Mouse (Mus musculus): ENCODE measurements at regions not wholly inside any gene's neighbourhood (a gene's known extent, or its start where the extent isn't known, plus 50 kb on each side); places are given as distances from the start of the nearest gene placed in this dataset.
"Not testable (repeated sequence)": the region's sequence is repeated elsewhere in the genome, so short reads cannot be mapped to it uniquely, and the experiment has no call there.

DNA sequence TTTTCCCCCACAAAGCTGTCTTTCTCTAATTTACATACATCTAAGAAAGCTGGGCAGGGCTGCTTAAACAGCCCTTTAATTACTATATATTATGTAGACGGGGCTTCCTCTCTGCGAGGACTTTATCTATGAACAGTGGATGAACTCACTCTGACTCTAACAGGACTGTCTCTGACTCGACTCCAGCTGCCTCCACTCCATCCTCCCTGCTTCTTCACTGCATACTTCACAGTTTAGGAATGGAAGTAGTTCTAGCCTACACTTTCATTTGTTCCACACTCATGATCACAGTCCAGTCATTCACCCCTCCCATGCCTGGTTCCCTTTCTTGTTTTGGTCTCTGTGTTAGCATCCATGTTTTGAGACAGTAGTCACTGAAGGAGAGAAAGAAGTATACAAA lies 231.6 kb downstream of the Wdr20rt start:
- Histone ChIP-seq H3K4me3 (ENCODE audit: insufficient read depth, low read length) (no peak overlapping the region), H3K27ac (ENCODE audit: insufficient read depth, low read length) (no peak overlapping the region), H3K4me1 (ENCODE audit: control insufficient read depth, insufficient read depth, low read length) (no peaks in the 10 kb centered on the region)
- TF ChIP-seq POLR2A (IDR thresholded peaks at IDR 0.05; ENCODE audit: extremely low read depth, insufficient read depth, low read length) = no peak
- no peak for TF ChIP-seq CTCF (IDR thresholded peaks at IDR 0.05; ENCODE audit: extremely low read depth, insufficient read depth, low read length)

DNA sequence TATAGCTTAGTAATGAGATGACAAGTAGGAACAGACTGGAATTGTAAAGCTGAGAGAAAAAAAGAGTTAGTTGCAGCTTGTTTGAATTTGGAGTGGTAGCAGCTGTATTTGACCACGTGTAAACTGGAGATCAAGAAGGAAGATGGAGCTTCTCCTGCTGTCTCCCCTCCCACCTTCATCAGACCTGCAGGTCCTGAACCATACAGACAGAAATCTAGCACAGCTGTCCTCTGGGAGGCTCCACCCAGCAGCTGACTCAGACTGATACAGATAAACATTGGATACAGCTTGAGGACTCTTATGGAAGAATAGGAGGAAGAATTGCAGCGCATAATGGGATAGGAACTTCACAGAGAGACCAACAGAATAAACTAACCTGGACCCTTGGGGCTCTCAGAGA lies 238.9 kb downstream of the Wdr20rt start:
- Histone ChIP-seq H3K4me1 (ENCODE audit: control insufficient read depth, insufficient read depth, low read length) (no peaks in the 10 kb centered on the region), H3K27ac (ENCODE audit: insufficient read depth, low read length) (no peak overlapping the region), H3K4me3 (ENCODE audit: insufficient read depth, low read length) (no peak overlapping the region)
- TF ChIP-seq POLR2A (IDR thresholded peaks at IDR 0.05; ENCODE audit: extremely low read depth, insufficient read depth, low read length) = no peak
- TF ChIP-seq CTCF (IDR thresholded peaks at IDR 0.05; ENCODE audit: extremely low read depth, insufficient read depth, low read length) = no peak

DNA sequence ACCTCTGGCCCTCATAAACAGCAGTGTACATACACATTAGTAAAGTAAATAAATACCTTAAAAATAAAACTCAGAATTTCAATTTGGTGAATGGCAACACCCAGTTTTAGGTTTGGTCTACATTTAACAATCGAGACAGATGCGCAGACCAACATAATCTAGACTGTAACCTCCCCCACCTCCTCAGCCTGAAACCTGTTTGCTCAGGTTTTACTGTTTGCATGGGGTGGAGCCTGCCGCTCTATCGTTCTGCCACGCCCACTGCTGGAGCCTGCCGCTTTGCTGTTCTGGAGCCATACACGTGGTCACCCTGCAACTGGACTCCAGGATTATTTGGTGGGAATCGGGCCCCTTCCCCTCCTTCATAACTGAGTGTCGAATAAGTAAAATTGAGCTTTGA lies 253.4 kb downstream of the Wdr20rt start:
- H3K4me1 ChIP-seq (ENCODE audit: control insufficient read depth, insufficient read depth, low read length); H3K27ac ChIP-seq (ENCODE audit: insufficient read depth, low read length); H3K4me3 ChIP-seq (ENCODE audit: insufficient read depth, low read length): not testable (repeated sequence)

DNA sequence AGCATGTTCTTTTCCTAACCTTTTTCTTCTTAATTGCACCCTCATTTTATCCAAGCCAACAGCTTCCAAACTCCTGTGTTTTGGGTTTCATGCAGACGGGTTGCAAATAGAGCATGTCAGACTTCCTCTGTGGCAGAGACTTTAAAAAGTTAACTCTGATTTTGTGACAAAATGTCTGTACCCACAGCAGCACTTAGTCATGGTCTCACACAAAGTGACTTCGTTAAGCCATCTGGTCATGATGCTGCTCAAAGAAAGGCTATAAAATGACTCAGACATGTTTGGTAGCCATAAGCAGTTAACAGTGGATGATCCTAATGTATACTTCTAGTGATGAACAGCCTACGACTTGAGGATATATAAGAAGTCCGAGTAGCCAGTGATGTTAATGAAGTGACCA lies 255.5 kb downstream of the Wdr20rt start:
- TF ChIP-seq CTCF (IDR thresholded peaks at IDR 0.05; ENCODE audit: extremely low read depth, insufficient read depth, low read length) (no peak), POLR2A (IDR thresholded peaks at IDR 0.05; ENCODE audit: extremely low read depth, insufficient read depth, low read length) (no peak)
- no peak overlapping the region for H3K27ac ChIP-seq (ENCODE audit: insufficient read depth, low read length)
- H3K4me1 ChIP-seq (ENCODE audit: control insufficient read depth, insufficient read depth, low read length) = no peaks in the 10 kb centered on the region
- no peak overlapping the region for H3K4me3 ChIP-seq (ENCODE audit: insufficient read depth, low read length)

DNA sequence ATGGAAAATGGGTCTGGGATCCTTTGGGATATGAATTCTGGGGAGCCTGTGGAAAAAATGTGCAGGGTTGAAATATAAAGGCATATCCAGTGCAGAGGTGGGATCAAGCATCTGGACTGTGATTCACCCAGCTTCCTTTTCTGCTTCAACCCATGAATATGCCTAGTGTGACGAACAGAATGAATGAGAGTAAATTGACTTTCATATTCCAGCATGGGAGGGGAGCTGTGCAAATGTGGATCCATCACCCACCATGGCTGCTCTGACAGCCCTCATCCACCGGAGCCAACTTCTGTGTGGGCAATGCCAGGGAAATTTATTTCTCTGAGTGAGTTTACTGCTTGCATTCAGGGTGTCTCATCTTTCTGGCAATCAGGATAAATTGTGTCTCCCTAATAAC lies 265.8 kb downstream of the Wdr20rt start:
- H3K4me1 ChIP-seq (ENCODE audit: control insufficient read depth, insufficient read depth, low read length) = no peaks in the 10 kb centered on the region; the same call in 1 of the 2 replicates
- TF ChIP-seq POLR2A (IDR thresholded peaks at IDR 0.05; ENCODE audit: extremely low read depth, insufficient read depth, low read length) = no peak
- no peak for TF ChIP-seq CTCF (IDR thresholded peaks at IDR 0.05; ENCODE audit: extremely low read depth, insufficient read depth, low read length)
- H3K4me3 ChIP-seq (ENCODE audit: insufficient read depth, low read length) = no peak overlapping the region
- no peak overlapping the region for H3K27ac ChIP-seq (ENCODE audit: insufficient read depth, low read length)

DNA sequence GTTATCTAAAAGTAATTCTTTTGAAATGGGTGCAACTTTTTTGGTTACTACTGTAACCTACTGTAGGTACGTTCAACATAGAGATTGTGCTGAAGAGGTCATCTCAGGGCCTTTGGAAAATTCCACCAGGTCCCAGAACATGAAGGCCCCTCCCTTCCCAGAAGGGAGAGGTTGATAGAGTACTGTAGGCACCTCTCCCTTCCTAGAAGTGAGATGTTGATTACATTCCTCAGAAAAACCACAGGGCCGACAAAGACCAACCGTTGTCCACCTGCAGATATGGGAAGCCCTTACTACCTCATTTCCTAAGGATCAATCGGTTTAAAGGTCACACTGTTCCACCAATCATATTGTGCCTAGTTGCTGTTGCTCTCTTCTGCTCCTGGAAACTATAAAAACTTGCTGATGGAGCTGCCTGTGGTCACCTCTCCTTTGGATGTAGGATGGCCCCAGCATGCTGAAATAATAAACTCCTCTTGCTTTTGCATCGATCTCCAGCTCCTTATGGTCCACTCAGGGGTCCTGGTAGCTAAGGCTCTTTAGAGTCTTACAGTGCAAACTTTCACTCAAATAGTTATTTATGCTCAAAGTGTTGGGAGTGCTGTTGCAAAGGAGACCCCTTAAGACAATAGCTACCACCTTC lies 269.2 kb downstream of the Wdr20rt start:
- H3K27ac ChIP-seq (ENCODE audit: insufficient read depth, low read length) = no peak overlapping the region
- no peak overlapping the region for H3K4me3 ChIP-seq (ENCODE audit: insufficient read depth, low read length)
- no peak for TF ChIP-seq CTCF (IDR thresholded peaks at IDR 0.05; ENCODE audit: extremely low read depth, insufficient read depth, low read length)
- no peak for TF ChIP-seq POLR2A (IDR thresholded peaks at IDR 0.05; ENCODE audit: extremely low read depth, insufficient read depth, low read length)
- H3K4me1 ChIP-seq (ENCODE audit: control insufficient read depth, insufficient read depth, low read length) = no peaks in the 10 kb centered on the region; the same call in 1 of the 2 replicates

DNA sequence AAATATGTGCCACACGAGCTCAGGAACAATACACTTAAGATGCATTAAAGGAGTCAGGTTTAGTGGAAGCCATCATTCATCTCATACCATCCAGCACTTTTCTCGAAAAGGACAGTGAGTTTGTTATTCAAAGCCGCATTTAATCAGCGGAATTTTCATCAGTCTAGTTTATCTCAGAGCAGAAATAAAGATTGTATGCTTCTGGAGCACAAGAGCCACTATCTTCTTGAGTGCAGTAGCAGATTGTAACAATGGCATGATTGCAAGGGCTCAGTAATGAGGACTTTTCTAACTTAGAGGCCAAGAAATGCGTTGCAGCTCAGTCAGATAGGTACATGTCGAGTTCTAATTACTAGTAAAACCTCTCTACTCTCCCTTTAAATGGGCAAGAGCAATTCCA lies 271.3 kb downstream of the Wdr20rt start:
- Histone ChIP-seq H3K4me3 (ENCODE audit: insufficient read depth, low read length) (no peak overlapping the region), H3K4me1 (ENCODE audit: control insufficient read depth, insufficient read depth, low read length) (no peaks in the 10 kb centered on the region), H3K27ac (ENCODE audit: insufficient read depth, low read length) (no peak overlapping the region)
- TF ChIP-seq CTCF (IDR thresholded peaks at IDR 0.05; ENCODE audit: extremely low read depth, insufficient read depth, low read length) (no peak), POLR2A (IDR thresholded peaks at IDR 0.05; ENCODE audit: extremely low read depth, insufficient read depth, low read length) (no peak)

DNA sequence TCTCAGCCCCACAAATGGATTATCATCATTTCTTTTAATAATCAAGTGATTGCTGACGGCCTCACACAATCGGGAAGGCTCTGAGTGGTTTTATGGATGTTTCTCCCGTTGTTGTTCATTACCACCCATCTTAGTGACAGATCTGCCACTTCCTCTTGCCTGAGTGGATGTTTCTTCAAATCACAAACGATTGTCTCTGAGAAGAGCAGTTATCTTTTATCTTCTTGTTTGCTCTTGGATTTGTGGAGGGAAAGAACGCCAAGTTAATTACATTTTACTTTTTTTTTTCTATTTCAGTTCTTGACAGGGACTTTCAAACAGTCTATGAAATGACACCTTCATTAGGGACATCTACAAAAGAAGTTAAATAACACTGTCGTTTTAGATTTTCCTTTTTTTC lies 272.3 kb downstream of the Wdr20rt start:
- Histone ChIP-seq H3K27ac (ENCODE audit: insufficient read depth, low read length) (no peak overlapping the region), H3K4me3 (ENCODE audit: insufficient read depth, low read length) (no peak overlapping the region), H3K4me1 (ENCODE audit: control insufficient read depth, insufficient read depth, low read length) (no peaks in the 10 kb centered on the region)
- TF ChIP-seq POLR2A (IDR thresholded peaks at IDR 0.05; ENCODE audit: extremely low read depth, insufficient read depth, low read length) = no peak
- TF ChIP-seq CTCF (IDR thresholded peaks at IDR 0.05; ENCODE audit: extremely low read depth, insufficient read depth, low read length) = no peak

DNA sequence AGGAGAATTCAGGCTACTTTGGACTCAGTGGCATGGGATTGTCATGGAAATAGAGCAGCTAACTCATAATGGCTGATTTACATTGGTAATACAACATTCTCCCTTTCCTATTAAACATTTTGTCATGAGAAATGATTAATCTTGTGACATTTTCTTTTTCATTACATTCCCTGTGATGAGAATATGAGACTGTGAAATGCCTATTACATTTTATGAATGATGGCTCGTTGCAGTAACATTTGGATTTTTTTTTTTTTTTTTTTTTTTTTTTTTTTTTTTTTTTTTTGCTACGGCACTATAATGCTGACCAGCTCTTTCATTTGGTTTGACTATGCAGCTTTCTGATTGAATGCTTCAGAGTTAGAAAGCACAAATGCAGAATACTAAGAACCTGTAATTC lies 276.1 kb downstream of the Wdr20rt start:
- no peak overlapping the region for H3K4me3 ChIP-seq (ENCODE audit: insufficient read depth, low read length)
- H3K27ac ChIP-seq (ENCODE audit: insufficient read depth, low read length) = no peak overlapping the region
- H3K4me1 ChIP-seq (ENCODE audit: control insufficient read depth, insufficient read depth, low read length) = no peaks in the 10 kb centered on the region
- TF ChIP-seq CTCF (IDR thresholded peaks at IDR 0.05; ENCODE audit: extremely low read depth, insufficient read depth, low read length) (no peak), POLR2A (IDR thresholded peaks at IDR 0.05; ENCODE audit: extremely low read depth, insufficient read depth, low read length) (no peak)

DNA sequence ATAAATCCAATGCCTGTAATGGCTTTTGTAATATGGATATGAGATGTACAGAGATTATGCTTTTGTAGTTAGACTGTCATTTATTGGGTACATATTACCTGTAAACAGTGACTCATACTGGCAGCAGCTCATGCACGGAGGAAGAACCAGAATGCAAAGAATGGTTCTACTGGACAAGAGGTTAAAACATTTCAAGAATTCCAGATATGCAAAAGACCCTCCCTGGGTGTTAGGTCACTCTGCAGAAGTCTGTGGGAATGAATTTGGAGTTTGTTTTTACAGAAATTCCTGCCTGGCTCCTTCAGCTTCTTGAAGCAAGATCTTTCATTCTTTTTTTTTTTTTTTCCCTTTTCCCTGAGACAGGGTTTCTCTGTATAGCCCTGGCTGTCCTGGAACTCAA lies 276.7 kb downstream of the Wdr20rt start:
- Histone ChIP-seq H3K27ac (ENCODE audit: insufficient read depth, low read length) (no peak overlapping the region), H3K4me3 (ENCODE audit: insufficient read depth, low read length) (no peak overlapping the region)
- no peak for TF ChIP-seq CTCF (IDR thresholded peaks at IDR 0.05; ENCODE audit: extremely low read depth, insufficient read depth, low read length)
- TF ChIP-seq POLR2A (IDR thresholded peaks at IDR 0.05; ENCODE audit: extremely low read depth, insufficient read depth, low read length) = no peak

More for the DNA sequence above, 276.7 kb downstream of the Wdr20rt start:
- no peaks in the 10 kb centered on the region for H3K4me1 ChIP-seq (ENCODE audit: control insufficient read depth, insufficient read depth, low read length)
